8 mouse cellular contexts compared by ENCODE assay signal in the genomic region with DNA sequence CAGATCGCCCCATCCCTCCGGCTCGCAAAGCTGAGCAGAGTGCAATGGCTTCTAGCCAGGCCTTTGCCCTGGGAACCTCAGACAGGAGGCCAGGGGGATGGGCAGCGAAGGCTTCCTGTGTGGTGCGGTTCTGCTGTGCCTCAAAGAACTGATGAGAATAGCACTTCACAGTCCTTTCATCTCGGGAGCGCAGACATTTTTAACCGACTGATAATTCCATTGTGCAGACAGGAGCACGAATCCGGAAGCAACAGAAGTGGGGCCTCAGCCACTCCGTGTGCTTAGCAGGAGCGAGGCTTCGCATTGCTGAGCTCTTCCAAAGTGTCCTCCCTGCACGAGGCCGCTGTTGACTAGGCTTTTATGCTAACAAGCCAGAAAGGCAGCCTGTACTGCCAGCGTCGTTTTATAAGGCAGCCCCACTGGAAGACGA. TPM values are rescaled to one million over a fixed set of nuclear protein-coding genes. Genes with fewer than 3 reads are reported as not detected.
DNase-seq lines count a peak whose midpoint lies in the region; ATAC-seq and TF ChIP-seq lines count a peak whose summit lies in the region.

No protein-coding gene starts in this region.

- peaks cover 48% of the 10 kb centered on the region for H3K4me1 ChIP-seq in liver, embryonic 12.5 days
- H3K4me1 ChIP-seq in midbrain, postnatal 0 days (ENCODE audit: insufficient read depth, low read length), result peaks cover 7% of the 10 kb centered on the region

- H3K4me2 ChIP-seq in liver, embryonic 12.5 days, result peak overlapping the region; percentile 71
- H3K4me2 ChIP-seq in midbrain, postnatal 0 days (ENCODE audit: low read depth, low read length, poor library complexity, severe bottlenecking), result peak overlapping the region; percentile 32

- H3K4me3 ChIP-seq in liver, embryonic 12.5 days, result peak overlapping the region; percentile 43
- 0 out of 2 replicates have a peak overlapping the region, but pooled peaks have one; percentile 6 for H3K4me3 ChIP-seq in midbrain, postnatal 0 days (ENCODE audit: low read depth, low read length)

- H3K27me3 ChIP-seq in liver, embryonic 12.5 days (replicated peaks), result no peaks in the 10 kb centered on the region
- H3K27me3 ChIP-seq in midbrain, postnatal 0 days (ENCODE audit: insufficient read depth, low read length), result no peaks in the 10 kb centered on the region

- peak; percentile 13 for ATAC-seq in granulocyte monocyte progenitor cell, adult 5-6 weeks (replicated peaks; ENCODE audit: poor library complexity, severe bottlenecking)
- peak; percentile 80 for ATAC-seq in liver, embryonic 12.5 days
- peak; percentile 70 for ATAC-seq in midbrain, postnatal 0 days (ENCODE audit: low FRiP score)

- peak overlapping the region; percentile 58 for H3K9ac ChIP-seq in liver, embryonic 12.5 days
- H3K9ac ChIP-seq in midbrain, postnatal 0 days (replicated peaks; ENCODE audit: low read length, poor library complexity, severe bottlenecking), result no peak overlapping the region

- H3K36me3 ChIP-seq in liver, embryonic 12.5 days, result peaks cover 4% of the 10 kb centered on the region; the same call in 1 of the 2 replicates
- H3K36me3 ChIP-seq in midbrain, postnatal 0 days (ENCODE audit: insufficient read depth, low read length), result no peaks in the 10 kb centered on the region

- H3K9me3 ChIP-seq in liver, embryonic 12.5 days (replicated peaks), result no peaks in the 10 kb centered on the region
- no peaks in the 10 kb centered on the region for H3K9me3 ChIP-seq in midbrain, postnatal 0 days (ENCODE audit: low read length)

- peak overlapping the region; percentile 78 for H3K27ac ChIP-seq in liver, embryonic 12.5 days
- H3K27ac ChIP-seq in midbrain, postnatal 0 days (ENCODE audit: low read depth, low read length), result peak overlapping the region; percentile 43

- DNase-seq in gastrocnemius, postnatal 14 days, result peak; percentile 18
- DNase-seq in gastrocnemius, postnatal 36 days, result no peak
- peak; percentile 2 for DNase-seq in cerebellum, adult 8-10 months
- DNase-seq in kidney, adult 11 months, result peak; percentile 27
- peak; percentile 73 for DNase-seq in midbrain, postnatal 0 days (ENCODE audit: low spot score)
- DNase-seq in testis, postnatal 10 days (ENCODE audit: low spot score), result peak; percentile 54

- TF ChIP-seq CTCF in midbrain, postnatal 0 days (IDR thresholded peaks at IDR 0.05), result no peak

- WGBS in liver, embryonic 12.5 days (ENCODE audit: insufficient replicate concordance), result 3% methylated on average over 18 of the region's 18 CpGs
- 5% methylated on average over 18 of the region's 18 CpGs for WGBS in midbrain, postnatal 0 days

- intact Hi-C loops in gastrocnemius, postnatal 14 days (cut with DNase I; ENCODE audit: low total_unique reads), result no loop called here
- intact Hi-C loops in gastrocnemius, postnatal 36 days (cut with DNase I), result no loop called here

RNA-seq across cellular contexts. Expression of gene Kras, which starts 53.6 kb away (rescaled TPM):
- 10 to 100 TPM; 18.1 to 19.7 TPM for total RNA-seq in gastrocnemius, postnatal 14 days (2021)
- total RNA-seq in gastrocnemius, postnatal 36 days (2021), result 10 to 100 TPM; 12.5 to 15.9 TPM
- total RNA-seq in granulocyte monocyte progenitor cell, adult 5-6 weeks (2014; fragmentation: Nextera tagmentation), result 23.1 and 47.7 TPM in 2 replicates
- 14.2 and 27.2 TPM in 2 replicates for total RNA-seq in granulocyte monocyte progenitor cell, adult 5-6 weeks (2017)
- polyA plus RNA-seq in liver, embryonic 12.5 days (2016; fragmentation: Nextera tagmentation; extraction: Ambion mirVana), result 74.5 and 75.9 TPM in 2 replicates
- 36.0 and 47.8 TPM in 2 replicates for total RNA-seq in midbrain, postnatal 0 days (2014; rRNA removed)
- polyA plus RNA-seq in midbrain, postnatal 0 days (2015; fragmentation: Nextera tagmentation; extraction: Ambion mirVana), result 64.7 and 80.2 TPM in 2 replicates

Comparison
In these comparisons a context has a peak if more than half of its experiments do, and no peak if none do; other contexts are left out.
1. DNase-seq: peak in gastrocnemius, postnatal 14 days (single experiment), cerebellum, adult 8-10 months (single experiment), kidney, adult 11 months (single experiment), midbrain, postnatal 0 days (single experiment) and testis, postnatal 10 days (single experiment); none in gastrocnemius, postnatal 36 days (0 of 2).
2. ATAC-seq: peak in every context shown above with its lines; median percentile 80 in liver, embryonic 12.5 days; 70 in midbrain, postnatal 0 days; 13 in granulocyte monocyte progenitor cell, adult 5-6 weeks.